Mouse (Mus musculus) heart, adult 2 months (tissue): ENCODE data around the gene Filip1l.

Experiments used
- CTCF ChIP-seq: fragments of 200-600 bp; IDR thresholded peaks from 2 replicates; pipeline ENCODE4 v1.8.1; 2022; ENCODE audit warnings: antibody characterized with exemption, mild to moderate bottlenecking, moderate library complexity
- POLR2A ChIP-seq: fragments of 200-500 bp; IDR thresholded peaks from 2 replicates; pipeline ENCODE4 v1.6.1; 2011; ENCODE audit warnings: mild to moderate bottlenecking, low read depth, low read length, control low read depth; ENCODE audit not compliant: insufficient read depth

DNA sequence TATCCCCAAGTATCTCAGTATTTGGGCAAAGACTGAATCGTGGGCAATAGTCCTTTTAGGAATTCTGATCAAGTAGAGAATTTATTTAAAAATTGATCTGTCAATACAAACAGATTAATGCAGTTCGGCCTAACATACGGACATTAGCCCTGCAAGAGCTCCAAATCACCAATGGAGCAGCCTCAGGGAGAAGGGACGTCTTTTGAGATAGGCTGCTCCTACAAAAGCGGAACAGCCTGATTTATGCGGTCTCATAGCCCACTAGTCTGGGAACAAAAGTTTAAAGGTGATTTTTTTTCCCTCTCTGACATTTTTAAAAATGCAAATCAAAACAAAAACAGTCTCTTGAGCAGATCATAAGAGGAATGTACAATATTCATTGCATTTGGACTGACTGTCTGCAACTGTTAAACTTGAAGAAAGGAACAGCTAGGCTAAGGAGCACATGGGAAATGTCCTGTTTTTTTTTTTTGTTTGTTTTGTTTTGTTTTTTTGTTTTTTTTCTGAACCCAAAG is 202.1 kb downstream of the Filip1l start:
- TF ChIP-seq POLR2A: no peak
- no peak for TF ChIP-seq CTCF
